Mouse (Mus musculus) left cerebral cortex, adult 18-20 months (tissue): ENCODE results near the gene Prkn. TPM values are rescaled to one million over a fixed set of nuclear protein-coding genes. Genes with fewer than 3 reads are reported as not detected.

Experiments
- DNase-seq, 2 experiments: peaks; one replicate each; pipeline ENCODE4 v3.0.0; 2021 to 2022; ENCODE audit warnings: low spot score in 2 of 2, mixed read lengths in 1 of 2
- total RNA-seq, 2 experiments: library from RNA; stranded (reverse); gene quantifications; 2 replicates each; pipeline ENCODE4 v1.2.3; 2021

The Prkn gene
- total RNA-seq, 2 experiments from 2014 or later = 16.1 TPM

- DNase-seq = no peak
These were observed 427.8 kb downstream of the Prkn start for GRCm38 (mm10) chr17:11267951-11268350.

DNA sequence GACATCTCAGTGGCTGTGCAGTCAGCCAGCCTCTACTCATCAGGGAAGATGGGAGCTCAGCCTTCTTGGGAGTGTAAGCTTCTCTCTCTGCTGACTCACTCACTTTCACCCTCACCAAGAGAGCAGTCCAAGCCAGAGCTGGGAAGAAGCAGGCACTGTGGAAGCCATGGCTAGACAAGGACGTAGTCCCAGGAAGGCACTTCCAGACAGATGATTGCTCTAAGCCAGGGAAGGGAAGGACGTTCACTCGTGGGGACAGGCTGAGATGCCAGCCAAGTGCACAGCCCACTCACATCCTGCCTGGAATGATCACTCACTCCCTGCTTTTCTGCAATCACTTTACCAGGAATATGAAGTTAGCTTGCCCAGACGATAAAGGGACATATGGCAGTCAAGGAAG lies 430.0 kb downstream of the Prkn start:
- DNase-seq = peak; percentile 25 to 42

DNA sequence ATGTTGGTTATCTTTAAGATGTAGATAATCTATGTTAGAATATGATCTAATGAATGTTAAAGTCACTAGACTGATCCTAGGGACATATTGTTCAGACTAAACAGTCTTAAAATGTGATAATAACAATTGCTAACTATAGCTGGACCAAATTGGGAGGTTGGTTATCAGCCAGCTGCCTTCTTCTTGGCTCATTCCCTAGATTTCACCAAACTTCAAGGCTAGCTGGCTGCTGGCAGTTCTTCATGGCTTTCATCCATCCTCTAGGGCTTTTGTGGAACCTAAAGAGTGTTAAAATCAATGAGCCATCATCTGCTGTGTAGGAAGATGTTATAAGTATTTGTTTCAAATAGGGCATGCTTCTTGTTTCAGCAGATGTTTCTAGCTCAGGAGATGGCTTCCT lies 431.7 kb downstream of the Prkn start:
- peak; percentile 26 to 29 for DNase-seq

- no peak for DNase-seq
These were observed 444.1 kb downstream of the Prkn start for GRCm38 (mm10) chr17:11284246-11284645.

- no peak for DNase-seq
These were observed 450.0 kb downstream of the Prkn start for GRCm38 (mm10) chr17:11290183-11290582.

DNA sequence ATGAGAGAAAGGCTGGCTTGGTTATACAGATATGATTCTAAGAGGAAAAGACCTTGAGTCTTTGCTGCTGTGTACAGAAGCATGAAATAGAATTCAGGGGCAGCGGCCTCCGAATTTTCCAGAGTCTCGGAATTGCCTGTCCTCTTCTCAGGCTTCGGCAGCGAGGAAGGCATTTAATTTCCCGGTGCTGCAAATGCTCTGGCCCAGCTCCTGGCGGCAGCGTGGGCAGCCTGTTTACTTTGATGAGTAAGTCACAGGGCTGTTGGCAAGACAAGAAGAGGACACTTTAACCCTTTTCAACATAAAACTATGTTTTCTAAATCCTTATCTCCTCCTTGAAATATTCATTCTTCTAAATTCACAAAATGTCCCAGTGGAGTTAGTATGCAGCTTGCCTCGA lies 462.9 kb downstream of the Prkn start:
- DNase-seq = peak; percentile 58 to 73

DNA sequence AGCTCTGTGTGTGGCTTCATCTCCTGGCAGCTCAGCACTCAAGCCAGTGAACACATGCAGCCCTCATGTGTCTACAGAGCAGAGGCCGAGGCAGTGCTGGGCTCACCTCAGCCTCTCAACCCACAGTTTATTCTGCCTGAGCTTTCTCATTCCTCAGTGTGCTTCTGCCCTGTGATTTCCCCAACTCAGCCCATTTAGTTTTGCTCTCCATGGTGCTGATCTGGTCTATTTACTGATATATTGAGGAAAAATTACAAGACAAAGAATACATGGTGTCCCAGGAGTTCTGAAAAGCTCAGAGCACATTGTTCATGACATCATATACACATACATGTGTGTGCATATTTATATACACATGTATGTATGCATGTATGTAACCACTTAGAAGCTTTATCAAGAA lies 469.7 kb downstream of the Prkn start:
- DNase-seq = no peak

DNA sequence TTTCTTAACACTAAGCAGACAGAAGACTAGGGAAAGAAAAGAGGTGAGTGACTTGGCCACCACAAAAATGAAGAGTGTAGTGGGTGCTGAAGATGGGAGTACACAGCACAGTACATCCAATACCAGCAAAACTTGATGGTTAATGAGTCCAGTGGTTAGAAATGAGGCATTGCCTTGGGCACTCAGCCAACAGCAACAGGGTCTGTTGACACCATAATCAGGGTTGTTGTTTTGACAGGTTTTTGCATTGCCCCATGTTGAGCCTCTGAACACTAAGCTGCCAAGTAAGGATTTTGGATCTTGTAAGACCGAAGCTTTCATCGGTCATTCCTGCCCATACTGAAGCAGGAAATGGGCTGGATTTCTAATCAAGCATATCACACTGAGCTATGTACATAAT lies 474.0 kb downstream of the Prkn start:
- DNase-seq = no peak

- no peak for DNase-seq
These were observed 475.5 kb downstream of the Prkn start for GRCm38 (mm10) chr17:11315675-11316074.

DNA sequence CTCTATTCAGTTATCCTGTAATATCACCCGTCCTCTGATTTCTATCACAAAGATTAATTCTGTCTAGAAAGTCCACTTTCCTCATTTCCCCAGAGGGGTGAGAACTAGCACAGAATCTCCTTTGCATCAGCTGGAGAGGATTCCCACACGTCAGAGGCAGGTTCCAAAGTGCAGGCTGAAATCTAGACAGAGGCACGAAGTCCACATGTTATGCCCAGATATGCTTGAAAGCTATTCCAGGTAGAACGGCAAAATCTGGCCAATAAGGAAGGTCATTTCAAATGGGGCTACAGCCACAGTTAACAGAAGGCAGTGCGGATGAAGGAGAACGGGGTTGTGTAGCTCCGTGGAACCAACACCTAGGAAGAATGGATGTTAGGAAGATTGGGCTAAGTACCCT lies 478.8 kb downstream of the Prkn start:
- DNase-seq = no peak

GRCm38 (mm10) chr17:11319666-11320360 lies 479.6 kb downstream of the Prkn start:
- DNase-seq = no peak

- DNase-seq = no peak
These were observed 491.9 kb downstream of the Prkn start for GRCm38 (mm10) chr17:11332081-11332480.

- DNase-seq = no peak
These were observed 493.6 kb downstream of the Prkn start for GRCm38 (mm10) chr17:11333741-11334140.

DNA sequence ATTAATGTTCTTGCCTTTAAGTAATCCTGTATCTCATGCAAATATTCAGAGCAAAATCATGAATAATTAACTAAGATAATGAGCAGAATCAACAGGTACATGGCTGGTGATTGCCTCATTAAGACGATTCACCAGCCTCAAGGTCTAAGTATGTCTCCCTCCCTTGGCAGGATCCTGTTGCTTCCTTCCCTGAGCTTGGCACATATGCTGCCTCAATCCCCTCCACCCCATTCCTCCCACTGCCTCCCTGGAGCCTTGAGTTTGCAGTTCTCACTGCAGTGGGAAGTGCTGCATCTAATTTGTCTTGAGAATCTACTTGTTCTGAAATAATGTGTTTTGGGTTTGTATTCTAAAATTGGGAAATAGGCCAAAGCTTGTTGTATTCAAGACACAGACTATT lies 496.0 kb downstream of the Prkn start:
- peak in 1 of 2 experiments; percentile 55 for DNase-seq

DNA sequence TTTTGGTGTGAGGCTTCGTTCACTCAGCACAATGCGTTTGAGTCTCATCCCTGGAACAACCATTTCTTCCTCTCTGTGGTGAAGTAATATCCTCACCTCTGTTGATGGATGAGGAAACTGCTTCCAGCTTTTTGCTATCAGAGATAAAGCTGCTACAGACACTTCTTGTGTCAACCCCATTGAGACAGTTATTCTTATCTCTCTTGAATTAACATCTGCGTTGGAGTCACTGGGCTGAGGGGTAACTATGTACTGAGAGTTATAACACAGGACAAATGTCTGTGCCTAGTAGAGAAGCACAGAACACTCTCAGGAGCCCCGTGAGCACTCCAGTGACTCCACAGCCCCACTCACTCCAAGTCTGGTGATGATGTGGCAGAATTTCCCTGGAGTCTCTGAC lies 500.2 kb downstream of the Prkn start:
- no peak for DNase-seq

- DNase-seq = no peak
These were observed 506.1 kb downstream of the Prkn start for GRCm38 (mm10) chr17:11346310-11346709.

GRCm38 (mm10) chr17:11352778-11353552 lies 512.8 kb downstream of the Prkn start:
- peak in 1 of 2 experiments; percentile 26 for DNase-seq

DNA sequence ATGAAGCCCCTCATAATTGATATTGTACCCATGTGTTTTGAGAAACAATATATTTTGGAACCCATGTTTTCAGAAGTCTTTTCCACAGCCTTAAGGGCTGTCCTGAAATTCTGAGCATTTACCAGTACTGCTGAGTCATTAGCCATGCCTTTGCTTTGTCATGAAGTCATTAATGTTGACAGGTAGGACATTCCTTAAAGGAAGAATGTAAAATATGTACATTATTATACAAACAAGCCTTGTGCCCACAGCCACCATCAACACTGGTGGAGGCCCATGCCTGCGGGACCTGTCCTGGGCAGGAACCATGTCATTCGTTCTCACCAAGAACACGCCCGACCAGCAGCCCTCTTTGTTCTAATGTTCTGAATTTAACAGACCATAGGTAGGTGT lies 513.4 kb downstream of the Prkn start:
- DNase-seq = no peak

DNA sequence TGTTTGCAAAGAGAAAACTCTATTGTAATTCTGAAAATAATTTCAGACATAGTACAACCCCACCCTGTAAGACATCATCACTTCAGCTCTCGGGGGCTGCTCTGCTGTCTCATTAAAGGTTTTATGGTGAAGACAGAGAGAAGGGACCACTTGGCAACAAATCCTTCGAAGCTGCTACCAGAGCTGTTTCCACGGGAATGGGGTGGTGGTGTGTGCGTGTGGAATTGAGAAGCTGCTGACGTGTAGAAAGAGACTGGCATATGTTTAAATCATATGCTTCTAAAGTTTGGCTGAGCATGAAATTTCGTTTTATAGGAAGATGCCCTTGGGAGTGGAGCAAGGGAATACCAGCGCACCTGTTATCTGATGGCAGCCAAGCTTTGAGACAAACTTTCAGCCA lies 514.2 kb downstream of the Prkn start:
- DNase-seq = no peak

- DNase-seq = no peak
These were observed 535.3 kb downstream of the Prkn start for GRCm38 (mm10) chr17:11375461-11375860.

GRCm38 (mm10) chr17:11383364-11383962 lies 543.3 kb downstream of the Prkn start:
- DNase-seq = peak; percentile 20 to 32

DNA sequence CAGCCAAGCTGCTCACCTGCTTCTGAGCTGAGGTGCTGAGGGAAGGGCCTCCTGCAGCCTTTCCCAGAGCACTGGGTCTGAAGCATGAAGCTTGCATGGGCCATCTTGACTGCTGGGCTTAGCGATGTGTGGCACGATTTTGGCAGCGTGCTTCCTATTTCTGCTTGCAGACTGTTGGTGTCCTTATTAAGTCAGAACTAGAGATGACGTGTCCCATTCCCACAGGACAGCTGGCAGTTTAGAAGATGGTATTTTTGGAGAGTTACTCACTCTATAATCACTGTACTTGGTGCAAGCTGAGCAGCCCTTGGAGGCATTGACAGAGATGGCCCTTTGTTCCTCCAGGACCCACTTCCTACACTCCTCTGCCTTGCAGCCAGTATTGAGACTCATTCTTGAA lies 545.1 kb downstream of the Prkn start:
- peak; percentile 76 to 82 for DNase-seq
